Mouse (Mus musculus) cerebellum, postnatal 25 days (tissue): ENCODE measurements around the gene Rere.

Experiments used
- DNase-seq, 2 experiments: peaks; one replicate each; pipeline ENCODE4 v3.0.0; 2021; ENCODE audit warnings: mixed read lengths in 2 of 2

The Rere gene

DNA sequence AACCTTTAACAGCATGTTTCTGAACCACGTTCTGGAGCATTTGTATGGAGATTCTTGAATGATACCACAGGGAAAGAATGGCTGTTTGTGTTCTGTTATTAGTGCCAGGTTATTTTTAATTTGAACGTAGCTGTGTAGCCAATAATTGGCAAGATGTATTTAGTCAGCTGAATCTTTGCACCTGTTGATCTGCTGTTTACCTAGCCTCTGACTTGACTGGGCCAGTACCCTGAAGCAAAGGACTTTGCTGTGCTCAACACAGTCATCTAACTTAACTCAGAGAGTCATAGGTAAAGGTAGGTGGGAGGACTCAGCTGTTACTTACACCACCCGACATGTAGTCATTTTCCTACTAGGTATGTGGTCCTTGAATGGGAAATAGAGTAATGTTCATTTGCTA is 278.1 kb downstream of the Rere start:
- no peak for DNase-seq

DNA sequence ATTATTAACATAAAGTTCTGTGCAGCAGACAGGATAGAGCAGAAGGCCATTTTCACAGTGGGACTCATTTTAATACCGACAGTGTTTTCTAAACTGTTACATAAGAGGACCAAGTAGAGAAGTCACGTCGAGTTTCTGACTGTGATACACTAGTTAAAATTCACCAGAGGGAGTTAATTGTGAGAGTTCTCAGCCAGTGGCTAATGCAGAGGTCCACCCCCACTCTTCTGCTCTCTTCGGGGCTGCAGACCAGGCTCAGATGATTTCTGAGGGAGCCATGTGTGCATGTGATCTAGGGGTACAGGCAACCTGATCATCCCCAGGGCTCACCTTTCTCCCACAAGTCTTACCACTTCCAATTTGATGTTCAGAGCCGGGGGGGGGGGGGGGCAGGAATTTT is 281.8 kb downstream of the Rere start:
- DNase-seq: no peak

DNA sequence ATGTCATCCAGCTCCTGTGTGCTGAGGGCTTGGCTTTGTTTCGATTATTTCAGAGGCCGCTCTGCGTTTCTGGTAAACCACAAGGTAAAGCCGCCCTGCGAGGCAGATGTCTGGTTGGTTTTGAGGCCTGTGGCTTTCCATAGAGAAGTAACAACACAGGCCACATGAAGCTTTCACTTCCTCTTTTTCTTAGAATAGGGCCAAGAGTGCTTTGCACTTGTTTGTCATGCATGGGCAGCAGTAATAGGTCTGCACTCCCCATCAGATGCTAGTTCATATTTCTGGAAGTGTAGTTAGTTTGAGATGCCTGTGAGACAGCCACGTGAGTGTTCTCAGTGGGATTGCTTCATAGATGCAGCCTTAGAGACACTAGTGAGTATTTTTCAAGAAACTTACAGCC is 284.7 kb downstream of the Rere start:
- no peak for DNase-seq

DNA sequence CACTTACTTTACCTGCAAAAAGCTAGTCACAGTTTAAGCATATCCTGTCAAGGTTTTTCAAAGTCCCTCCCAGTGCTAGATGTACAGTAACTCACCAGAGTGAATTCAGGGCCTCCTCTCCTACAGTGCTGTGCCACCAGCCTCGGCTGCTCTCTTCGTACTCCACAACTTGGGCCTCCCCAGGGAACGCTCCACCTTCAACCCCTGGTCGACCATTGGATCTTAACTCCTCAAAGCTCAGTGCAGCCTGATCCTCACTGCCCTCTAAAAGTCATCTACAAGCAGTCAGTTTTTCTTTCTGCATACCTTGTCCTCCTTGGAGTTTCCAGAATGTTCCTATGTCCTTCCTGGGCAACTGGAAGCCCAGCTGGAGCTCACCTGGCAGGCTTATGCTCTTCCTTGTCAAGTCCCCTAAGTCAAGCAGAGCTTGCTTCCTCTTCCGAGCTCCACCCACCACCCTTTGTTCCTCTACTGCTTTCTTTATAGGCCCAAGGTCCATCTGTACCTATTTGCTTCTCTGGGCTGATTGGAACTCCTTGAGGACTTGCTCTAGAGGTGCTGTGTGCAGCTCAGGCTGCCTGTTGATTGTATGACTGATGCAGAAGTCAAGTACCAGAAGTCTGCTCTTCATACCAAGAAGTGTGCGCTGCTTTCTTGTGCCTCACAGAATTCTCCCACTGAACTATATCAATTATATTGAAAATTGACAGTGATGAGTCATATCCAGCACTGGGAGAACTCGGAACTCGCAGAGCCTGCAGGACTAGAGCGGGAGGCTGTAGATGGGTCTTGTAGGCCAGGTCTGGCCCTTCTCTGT is 287.1 kb downstream of the Rere start:
- no peak for DNase-seq

DNA sequence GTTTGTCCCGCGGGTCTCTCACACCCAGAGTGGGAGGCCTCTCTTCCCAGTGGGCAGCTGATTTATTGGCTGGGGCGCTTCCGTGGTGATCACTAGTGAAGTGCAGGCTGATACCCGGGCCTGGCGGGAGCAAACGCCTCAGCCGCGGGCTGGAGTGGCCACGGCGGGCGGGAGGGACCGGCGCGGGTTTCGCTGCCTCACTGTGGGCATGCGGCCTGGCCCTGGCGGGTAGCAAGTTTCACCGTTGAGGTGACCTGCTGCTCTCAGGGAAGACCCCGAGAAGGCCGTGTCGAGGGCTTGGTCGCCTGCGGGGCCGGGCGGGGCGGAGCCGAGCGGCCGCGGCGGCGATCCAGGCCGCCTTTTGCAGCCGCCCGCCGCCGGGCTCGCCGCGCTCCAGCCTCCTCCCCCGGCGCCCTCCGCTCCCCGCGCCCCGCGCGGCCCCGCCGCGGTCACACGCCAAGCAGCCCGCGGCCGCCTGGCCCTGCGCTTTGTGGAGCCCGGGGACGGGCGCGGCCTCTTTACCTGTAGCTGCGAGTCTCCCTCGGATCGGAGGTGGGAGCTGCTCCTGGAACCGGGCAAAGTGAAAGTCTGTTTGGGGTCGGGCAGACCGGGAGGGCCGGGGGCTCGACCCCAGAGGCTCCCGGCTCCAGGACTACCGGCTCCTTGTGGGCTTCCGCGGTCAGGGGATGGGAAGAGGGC is 287.8 kb downstream of the Rere start:
- peak; percentile 88 to 89 for DNase-seq

DNA sequence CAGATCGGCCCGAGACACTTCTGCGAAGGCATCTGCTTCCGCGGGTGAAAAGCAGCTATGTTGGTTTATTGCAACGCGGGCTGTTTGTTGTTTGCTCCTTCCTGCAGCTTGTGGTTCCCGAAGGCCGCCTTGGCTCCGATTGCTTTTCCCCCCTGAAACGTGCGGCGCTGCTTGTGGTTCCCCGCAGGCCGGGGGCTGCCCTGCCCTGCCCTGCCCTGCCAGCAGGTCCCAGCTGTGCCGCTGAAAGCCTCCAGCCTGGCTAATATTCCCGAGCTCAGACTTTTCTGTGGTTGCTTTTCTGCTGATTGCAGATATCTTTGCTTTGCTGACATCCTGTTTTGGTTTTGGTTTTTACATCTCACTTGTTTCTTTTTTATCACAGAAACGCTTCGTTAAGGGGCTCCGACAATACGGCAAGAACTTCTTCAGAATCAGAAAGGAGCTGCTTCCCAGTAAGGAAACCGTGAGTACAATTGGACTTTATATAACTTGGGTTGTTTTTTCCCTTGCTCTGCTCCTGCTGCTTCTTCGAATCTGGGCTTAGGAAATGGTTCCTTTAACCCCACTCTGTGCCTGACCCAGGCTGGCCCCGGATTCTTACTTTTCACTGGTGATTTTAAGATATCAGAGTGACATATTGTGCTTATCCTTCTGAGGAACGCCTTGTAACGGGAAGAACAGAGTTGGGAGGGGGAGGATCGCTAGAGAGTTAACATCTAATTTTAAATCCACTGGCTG is 288.6 kb downstream of the Rere start:
- peak in 1 of 2 experiments; percentile 40 for DNase-seq

DNA sequence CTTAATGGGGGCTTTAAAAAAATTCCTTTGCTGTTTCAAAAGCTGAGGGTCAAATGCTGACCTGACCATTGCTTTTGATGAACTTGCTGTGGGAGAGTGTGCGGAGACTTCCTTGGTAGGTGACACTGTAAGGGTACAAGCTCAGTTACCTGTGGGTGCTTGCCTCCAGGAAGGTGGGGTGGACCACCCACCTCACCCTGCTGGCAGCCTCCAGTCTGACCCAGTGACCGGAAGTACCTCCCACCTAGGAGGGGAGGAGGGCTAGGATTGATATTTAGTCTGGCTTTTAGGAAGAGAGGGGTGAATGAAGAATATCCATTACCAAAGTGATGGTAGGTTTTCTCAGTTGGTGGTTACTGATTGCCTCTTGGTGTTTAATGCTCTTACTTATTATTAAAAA is 289.3 kb downstream of the Rere start:
- no peak for DNase-seq

DNA sequence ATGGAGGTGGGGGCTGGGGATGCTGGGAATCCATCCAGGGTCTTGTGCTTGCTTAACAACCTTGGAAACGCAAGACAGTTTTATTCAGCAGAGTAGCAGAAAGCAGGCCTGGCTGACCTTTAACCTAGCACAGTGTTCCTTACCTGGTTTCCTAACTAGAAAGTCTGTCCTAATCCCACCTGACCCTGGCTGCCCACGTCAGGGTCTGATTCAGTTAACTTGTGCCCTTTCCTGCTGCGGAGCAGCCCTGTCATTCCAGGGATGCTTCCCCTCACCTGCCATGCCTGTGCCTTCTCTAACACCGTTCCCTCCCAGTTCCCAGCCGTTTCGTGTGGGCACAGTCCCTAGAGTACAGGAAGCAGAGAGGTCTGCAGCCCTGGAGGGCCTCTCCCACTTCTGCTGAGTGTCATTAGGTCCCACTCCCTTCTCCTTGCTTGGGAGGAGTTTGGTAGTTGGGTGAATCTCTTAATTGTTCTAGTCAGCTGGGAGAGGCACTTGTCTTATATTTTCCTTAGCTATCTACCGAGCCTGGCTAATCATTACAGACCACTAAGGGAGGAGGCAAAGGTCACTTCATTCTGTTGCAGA is 290.8 kb downstream of the Rere start:
- no peak for DNase-seq

DNA sequence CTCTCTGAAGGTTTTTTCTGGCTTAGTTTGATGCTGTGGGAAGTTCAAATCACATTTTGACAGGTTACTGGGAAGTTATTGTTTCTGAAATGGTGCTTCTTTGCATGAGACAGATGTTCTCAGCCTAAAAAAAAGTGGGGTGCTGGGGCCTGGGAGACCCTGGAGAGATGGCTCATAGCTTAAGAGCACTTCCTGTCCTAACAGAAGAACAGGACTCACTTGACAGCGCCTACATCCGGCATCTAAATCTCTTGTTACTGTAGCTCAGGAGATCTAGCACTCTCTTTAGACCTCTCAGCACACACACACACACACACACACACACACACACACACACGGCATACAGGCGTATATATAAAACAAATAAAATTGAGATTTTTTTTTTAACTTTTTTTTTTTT is 291.5 kb downstream of the Rere start:
- no peak for DNase-seq

DNA sequence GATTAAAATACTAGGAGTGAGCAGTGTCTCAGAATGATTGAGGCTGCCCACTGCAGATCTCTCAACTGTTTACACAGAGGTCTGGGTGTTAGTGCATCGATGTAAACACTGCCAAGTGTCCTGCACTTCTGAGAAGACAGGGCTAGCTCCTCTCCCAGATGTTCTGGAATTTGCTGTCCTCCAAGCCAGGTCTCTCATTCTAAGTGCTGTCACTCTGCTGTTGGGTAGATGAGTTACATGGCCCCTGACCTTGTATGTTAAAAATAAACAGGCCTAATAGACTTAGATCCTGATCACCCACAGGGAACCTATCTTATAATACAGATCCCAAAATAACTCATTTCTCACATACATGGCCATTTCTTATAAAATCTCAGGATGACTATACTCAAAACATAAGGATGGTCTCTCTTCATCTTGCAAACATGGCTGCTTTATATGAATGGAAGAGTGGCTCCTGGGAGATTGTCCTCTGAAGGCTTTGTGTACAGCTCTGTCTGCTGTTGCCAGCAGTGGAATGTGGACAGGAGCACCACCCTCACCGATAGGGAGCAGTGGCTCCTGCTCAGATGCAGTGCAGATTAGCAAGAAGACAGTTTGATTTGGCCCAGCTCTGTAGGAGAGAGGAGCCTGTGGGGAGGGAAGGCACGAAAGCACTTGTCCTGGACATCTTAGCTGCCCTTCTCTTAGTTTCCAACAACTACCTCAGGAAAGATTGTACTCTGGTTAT is 294.1 kb downstream of the Rere start:
- no peak for DNase-seq

DNA sequence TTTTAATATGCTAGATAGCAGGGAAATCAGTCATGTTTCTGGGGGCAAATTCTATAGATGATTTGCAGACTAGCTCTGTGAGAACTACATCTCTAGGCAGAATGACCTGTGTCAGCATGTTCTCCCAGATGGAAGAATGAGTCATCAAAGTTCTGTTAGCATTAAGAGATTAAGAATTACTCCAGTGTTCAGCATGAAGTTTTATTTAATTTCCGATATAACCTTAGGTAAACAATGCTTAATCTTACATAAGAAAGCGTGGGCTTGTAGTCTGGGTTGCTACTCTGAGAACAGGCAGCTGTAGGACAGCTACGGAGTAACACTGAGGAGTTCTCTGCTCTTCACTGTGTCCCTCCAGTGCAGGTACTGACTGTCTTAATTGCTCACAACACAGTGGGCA is 294.9 kb downstream of the Rere start:
- DNase-seq: no peak

DNA sequence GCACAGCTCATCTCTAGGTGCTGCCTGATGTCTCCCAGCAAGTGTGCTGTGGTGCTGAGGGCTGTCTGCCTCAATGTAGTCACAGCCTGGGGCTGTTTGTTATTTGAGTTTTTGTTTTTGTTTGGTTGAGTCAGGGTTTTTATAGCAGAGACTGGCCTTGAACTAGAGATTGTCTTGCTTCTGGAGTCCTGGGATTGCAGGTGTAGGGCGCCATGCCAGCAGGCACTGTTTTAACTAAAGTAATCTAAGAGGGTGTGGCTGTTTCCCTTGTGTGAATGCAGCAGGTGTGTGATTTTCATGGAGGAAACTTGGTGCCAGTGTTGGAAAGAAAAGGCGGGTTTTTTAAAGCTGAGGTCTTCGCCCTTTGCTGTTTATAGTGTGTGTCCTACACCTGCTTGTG is 296.6 kb downstream of the Rere start:
- peak in 1 of 2 experiments; percentile 36 for DNase-seq

DNA sequence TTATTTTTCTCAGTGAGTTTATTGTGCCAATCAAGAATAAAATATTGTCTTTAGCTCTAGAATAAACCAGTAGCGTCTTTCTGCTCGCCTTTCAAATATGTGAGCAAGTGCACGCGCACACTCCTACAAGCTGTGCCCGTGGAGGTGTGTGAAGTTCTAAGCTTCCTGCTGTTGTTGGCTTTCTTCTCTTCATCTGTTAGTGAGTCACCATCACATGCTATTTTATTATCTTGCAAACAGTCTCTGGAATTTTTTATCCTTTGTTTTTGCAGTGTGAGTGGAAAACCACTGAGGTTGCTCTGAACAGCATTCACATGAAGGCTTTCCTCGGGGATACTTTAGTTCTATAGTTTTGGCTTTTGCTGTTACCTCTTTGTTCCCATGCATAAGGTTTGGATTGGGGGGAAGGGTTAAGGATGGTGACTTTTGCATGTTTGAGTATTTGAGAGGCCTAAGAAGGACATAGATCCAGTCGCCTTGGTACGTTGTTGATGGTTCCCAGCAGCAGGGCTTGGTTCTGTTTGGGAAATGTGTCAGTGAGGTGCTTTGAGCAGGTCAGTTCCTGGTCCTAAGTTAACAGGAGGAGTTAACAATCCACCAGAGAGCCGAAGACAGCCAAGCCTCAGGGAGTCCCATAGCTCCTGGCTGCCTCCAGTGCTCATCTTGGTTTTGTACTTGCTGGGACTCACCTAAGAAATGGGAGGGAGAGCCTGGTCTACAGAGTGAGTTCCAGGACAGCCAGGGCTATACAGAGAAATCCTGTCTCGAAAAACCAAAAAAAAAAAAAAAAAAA is 300.7 kb downstream of the Rere start:
- no peak for DNase-seq

DNA sequence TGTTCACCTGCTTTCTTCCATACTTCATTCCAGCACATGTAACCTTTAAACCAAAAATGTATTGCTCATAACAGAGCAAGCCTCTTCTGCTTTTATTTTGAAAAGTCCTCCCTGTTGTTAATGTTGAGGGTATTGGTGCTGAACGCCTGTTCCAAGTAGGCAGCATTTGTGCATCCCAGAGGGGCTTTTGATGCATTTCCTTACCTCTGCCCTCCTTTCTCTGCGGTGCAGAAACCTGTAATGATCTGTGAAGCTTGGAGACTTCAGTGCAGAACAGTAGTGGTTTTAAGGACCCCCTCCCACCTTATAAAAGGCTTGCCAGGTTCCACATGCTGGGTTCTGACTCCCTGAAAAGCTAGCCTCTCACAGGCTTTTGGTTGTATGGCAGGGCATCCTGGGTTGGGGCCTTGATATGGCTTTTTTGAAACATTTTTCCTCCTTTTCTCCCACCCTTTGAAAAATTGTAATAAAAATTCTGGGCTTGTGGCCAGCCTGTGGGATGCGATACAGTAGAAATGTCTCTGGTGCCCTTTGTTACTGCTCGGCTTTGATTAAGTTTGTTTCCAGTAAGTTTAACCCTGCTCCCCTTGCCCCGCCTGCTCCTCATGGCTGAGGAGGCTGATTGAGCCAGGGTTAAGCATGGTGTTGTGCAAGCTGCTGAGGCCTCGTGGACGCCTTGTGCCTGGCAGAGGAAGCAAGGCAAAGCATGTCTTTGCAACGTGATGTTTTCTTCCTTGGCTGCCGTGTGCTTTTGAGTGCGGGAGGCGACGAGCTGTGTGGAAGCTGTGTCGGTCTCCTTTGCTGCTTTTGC is 301.7 kb downstream of the Rere start:
- peak; percentile 60 to 67 for DNase-seq

DNA sequence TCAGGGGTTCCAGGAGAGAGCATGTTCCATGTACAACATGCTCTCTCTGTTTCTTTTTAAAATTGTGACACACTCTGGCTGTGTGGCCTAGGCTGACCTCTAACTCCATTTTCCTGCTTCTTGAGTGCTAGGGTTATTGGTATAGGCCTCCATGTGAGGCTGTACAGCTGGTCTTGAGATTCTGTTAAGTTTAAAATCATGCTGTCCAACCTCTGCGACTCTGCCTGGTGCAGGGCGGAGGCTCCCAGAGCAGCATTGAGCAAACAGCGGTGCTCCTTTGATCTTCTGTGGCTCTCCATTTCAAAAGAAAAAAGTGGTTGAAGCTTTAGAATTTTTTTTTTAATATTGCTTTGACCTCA is 302.3 kb downstream of the Rere start:
- no peak for DNase-seq

DNA sequence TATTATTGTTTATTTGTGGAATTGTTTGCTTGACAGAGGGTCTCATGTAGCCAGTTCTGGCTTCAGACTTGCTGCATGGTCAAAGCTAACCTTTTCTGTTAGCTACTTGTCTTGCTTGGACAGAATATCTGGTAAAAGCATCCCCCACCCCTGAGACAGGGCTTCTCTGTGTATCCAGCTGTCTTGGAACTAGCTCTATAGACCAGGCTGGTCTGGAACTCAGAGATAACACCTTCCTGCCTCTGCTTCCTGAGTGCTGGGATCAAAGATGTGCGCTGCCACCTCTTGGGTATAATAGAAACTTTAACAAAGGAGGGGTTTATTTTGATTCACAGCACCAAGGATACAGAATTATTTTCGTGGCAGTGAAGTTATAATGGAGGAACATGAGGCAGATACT is 304.4 kb downstream of the Rere start:
- DNase-seq: no peak

DNA sequence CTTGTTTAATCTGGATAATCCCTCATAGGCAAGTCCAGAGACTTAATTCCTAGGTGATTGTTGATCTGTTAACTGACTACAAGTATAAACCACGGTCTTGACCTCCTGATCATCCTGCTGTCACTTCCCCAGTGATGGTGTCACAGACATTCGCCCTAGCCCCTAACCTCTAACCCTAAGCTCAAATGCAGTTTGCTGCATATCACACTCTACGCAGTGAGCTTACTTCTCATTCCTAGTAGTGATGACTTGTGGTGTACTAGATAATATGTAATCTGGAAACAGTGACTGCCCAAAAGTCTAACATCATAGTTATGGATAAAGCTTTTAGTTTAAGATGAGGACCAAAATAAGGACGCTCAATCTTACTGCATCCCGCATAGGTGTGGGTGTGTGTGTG is 304.8 kb downstream of the Rere start:
- DNase-seq: no peak

DNA sequence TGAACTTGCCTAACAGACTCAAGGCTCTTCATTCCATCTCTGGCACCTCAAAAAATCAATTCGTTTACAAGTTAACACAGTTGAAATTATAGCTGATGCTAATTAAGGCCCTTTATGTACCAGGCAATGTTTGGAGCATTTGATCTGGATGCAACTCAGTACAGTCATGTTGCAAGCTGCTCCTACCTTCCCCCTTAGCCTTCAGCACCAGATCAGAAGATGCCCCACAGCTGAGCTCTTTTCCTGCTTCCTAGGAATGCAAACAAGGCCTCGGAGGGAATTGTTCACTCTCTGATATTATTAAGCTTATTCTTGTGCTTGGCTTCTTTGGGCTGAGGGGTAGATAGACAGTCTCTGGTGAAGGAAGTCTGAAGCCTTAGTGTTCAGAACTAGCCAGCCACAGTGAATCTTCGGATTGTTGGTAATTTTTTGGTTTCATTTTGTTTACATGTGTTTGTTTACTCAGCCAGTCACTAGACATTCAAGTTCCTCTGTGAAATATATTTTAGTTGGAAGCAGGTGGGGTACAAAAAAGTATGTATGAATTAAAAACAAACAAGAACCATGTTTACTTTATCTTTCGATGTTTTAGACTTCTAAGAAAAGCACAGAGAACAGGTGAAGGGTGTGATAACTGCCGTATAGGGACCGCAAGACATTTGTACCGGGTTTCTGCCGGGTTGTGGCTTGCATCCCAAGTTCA is 306.3 kb downstream of the Rere start:
- no peak for DNase-seq

DNA sequence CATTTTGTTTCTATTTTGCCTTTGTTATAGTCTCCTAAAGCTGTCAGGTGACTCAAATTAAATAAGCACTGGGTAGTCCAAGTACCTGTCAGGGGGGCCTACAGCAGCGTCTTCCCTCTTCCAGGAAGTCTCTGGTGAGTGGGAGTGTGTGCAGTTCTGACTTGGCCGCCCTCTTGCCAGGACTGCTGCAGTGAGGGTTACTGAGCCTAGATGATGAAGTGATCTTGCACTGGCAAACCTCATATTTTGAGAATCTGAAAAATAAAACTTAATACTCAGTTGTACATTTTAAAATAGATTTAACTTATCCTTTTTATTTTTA is 306.8 kb downstream of the Rere start:
- DNase-seq: no peak

DNA sequence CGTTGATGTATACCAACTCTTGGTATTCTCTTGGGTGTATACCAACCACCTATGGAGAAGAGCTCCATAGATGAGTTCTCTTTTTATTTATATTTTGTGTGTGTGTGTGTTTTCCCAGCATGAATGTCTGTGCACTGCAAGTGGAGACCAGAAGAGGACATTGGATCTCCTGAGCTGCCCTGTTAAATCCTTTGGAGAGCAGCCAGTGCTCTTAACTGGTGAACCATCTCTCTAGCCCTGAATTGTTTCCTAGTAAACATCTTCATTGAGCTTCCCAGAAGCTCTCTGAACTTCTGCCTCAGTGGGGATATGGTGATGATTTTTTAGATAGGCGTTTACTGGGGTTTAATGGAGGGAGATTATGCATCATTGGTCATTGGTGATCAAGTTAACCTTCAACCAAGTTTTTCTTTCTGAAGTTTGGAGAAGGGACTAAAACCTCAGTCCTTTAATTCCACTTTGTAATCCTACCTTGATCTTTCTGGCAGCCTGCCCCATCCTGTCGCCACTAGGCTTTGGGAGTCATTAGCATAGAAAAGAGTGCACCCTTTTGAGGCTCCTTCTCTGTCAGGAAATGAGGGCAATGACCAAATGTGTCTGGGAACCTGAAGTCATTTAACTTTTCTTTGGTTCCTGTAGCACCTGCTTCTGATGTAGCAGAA is 309.3 kb downstream of the Rere start:
- peak in 1 of 2 experiments; percentile 37 for DNase-seq
